Mouse (Mus musculus): ENCODE measurements around the gene Nup98. TPM values are rescaled to one million over a fixed set of nuclear protein-coding genes. Genes with fewer than 3 reads are reported as not detected.

Nup98 gene
- polyA plus RNA-seq, 1 experiment from 2014 or later: 34.8 TPM

DNA sequence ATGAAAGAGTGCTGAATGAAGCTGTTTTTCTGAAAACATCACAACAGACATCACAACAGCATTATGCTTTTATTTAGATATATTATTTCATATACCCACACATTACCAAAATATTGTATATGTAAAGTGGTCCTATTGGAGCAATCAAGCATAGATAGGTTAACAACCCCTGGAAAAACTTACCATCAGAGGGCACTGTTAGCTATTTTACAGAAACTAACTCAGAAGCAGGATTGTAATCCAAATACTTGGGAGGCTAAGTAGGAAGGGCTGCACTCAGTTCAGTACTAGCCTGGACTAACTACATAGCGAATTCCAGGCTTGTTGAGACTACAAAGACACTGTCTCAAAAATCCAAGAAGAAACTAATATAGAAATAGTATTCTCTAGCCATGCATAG, 17.6 kb downstream of the Nup98 start:
- 91% methylated on average over 1 of the region's 1 CpGs for WGBS
- peaks cover 60% of the 10 kb centered on the region for H3K36me3 ChIP-seq
- H3K4me3 ChIP-seq: no peak overlapping the region
- no peaks in the 10 kb centered on the region for H3K9me3 ChIP-seq
- H3K4me2 ChIP-seq (replicated peaks): no peak overlapping the region
- H3K27me3 ChIP-seq (replicated peaks): no peaks in the 10 kb centered on the region
- H3K27ac ChIP-seq: no peak overlapping the region
- no peak overlapping the region for H3K9ac ChIP-seq
- ATAC-seq (ENCODE audit: low FRiP score, low read depth): no peak
- no peaks in the 10 kb centered on the region for H3K4me1 ChIP-seq

DNA sequence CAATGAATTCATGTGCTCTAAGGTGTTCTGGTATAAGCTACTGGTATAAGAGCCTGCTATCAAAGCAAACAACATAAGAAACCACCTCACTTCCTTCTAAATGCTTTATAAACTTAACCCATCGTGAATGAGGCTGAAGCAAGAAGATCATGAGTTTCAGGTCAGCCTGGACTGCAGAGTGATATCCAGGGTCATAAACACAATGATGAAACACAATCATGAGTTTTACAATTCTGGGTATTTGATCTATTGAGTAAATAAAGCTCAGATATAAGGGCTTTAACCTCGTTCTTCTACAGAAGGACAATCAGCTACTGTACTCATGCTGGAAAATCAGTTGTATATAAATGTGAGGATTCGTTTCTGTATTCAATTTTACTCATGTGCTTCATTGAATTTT, 26.1 kb downstream of the Nup98 start:
- peaks cover 66% of the 10 kb centered on the region for H3K36me3 ChIP-seq

DNA sequence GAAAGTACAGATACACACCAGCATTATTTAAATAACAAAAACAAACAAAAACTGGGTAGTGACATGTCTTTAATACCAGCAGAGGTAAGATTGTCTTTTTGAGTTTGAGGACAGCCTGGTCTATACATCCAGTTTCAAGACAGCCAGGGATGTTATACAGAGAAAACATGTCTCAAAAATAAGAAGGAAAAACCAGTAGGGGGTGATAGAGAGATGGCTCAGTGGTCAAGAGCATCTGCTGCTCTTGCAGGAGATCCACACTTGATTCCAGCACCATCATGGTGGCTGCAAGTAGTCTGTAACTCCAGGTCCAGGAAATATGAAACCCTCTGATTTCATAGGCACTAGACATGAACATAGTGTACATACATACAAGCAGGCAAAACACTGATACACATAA, 39.7 kb downstream of the Nup98 start:
- no peaks in the 10 kb centered on the region for H3K27me3 ChIP-seq (replicated peaks)
- no peak overlapping the region for H3K4me2 ChIP-seq (replicated peaks)
- H3K9ac ChIP-seq: no peak overlapping the region
- no peak overlapping the region for H3K4me3 ChIP-seq
- H3K9me3 ChIP-seq: no peaks in the 10 kb centered on the region
- peaks cover 18% of the 10 kb centered on the region for H3K36me3 ChIP-seq
- no peak overlapping the region for H3K27ac ChIP-seq
- H3K4me1 ChIP-seq: no peaks in the 10 kb centered on the region
- ATAC-seq (ENCODE audit: low FRiP score, low read depth): no peak

More for the DNA sequence above, 26.1 kb downstream of the Nup98 start:
- Histone ChIP-seq H3K27me3 (replicated peaks) (no peaks in the 10 kb centered on the region), H3K4me3 (no peak overlapping the region), H3K4me1 (no peaks in the 10 kb centered on the region), H3K9me3 (no peaks in the 10 kb centered on the region), H3K9ac (no peak overlapping the region), H3K27ac (no peak overlapping the region), H3K4me2 (replicated peaks) (no peak overlapping the region)
- 91% methylated on average over 3 of the region's 3 CpGs for WGBS
- no peak for ATAC-seq (ENCODE audit: low FRiP score, low read depth)

DNA sequence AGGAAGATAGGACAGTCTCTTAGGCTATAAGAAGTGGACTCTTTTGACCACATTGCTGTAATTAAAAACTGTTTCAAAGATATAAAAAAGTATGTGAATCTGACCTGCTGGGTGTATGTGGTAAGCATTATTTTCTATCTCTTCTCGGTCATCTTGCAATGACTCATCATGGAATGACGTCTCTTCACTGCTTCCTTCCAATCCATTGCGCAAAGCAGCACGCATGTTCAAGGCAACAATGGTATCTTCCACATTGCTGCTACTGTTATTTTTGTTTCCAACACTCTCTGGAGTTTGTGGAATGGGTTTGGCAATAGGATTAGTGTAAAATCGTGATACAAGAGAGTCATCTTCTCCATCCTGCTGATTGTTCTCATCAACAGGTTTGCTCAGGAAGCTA, 56.3 kb downstream of the Nup98 start:
- Histone ChIP-seq H3K27me3 (replicated peaks) (no peaks in the 10 kb centered on the region), H3K36me3 (peaks cover 46% of the 10 kb centered on the region), H3K4me1 (no peaks in the 10 kb centered on the region), H3K9ac (no peak overlapping the region), H3K27ac (no peak overlapping the region), H3K4me2 (replicated peaks) (no peak overlapping the region), H3K9me3 (no peaks in the 10 kb centered on the region), H3K4me3 (no peak overlapping the region)
- 95% methylated on average over 5 of the region's 5 CpGs for WGBS
- no peak for ATAC-seq (ENCODE audit: low FRiP score, low read depth)

DNA sequence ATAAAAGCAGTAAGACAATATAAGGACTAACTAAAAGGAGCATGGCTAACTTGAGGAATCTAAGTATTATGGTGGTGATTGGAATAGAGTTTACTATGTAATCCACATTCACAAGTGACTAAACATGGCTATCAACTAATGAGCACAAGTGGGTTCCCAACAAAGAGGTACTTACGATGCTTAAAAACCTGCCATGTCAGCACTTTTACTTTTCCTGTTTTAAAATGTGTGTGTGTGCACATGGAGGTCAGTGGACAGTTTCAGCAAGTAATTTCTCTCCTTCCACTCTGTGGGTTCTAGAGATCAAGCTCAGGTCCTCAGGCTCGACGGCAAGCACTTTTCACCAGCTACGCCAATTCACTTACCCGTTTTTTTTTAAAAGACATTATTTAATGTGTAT, 72.1 kb downstream of the Nup98 start:
- no peak for ATAC-seq (ENCODE audit: low FRiP score, low read depth)
- 99% methylated on average over 5 of the region's 5 CpGs for WGBS

DNA sequence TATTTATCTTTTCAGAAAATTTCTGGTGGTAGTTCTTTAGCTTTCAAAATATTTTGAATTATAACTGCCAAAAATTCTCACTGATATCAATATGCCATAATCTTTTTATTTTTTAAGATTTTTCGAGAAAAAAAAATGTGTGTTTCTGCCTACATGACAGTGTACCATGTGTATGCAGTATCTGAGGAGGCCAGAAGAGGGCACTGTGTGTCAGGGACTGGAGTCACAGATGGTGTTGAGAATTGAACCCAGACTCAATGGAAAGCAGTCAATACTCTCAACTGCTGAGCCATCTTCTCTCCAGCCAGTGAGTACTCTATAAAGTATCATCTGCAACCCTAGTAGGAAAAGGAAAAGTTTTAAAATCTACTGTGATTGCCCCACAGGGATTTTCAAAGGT, 72.5 kb downstream of the Nup98 start:
- no peak overlapping the region for H3K4me2 ChIP-seq (replicated peaks)
- no peak for ATAC-seq (ENCODE audit: low FRiP score, low read depth)
- no peaks in the 10 kb centered on the region for H3K9me3 ChIP-seq
- H3K9ac ChIP-seq: no peak overlapping the region
- no peak overlapping the region for H3K4me3 ChIP-seq
- H3K4me1 ChIP-seq: no peaks in the 10 kb centered on the region
- H3K27me3 ChIP-seq (replicated peaks): no peaks in the 10 kb centered on the region
- H3K27ac ChIP-seq: no peak overlapping the region
- 89% methylated on average over 1 of the region's 1 CpGs for WGBS
- H3K36me3 ChIP-seq: peaks cover 80% of the 10 kb centered on the region

More for the DNA sequence above, 72.1 kb downstream of the Nup98 start:
- H3K9me3 ChIP-seq: no peaks in the 10 kb centered on the region
- no peak overlapping the region for H3K4me2 ChIP-seq (replicated peaks)
- no peaks in the 10 kb centered on the region for H3K27me3 ChIP-seq (replicated peaks)
- H3K4me3 ChIP-seq: no peak overlapping the region
- no peaks in the 10 kb centered on the region for H3K4me1 ChIP-seq
- H3K36me3 ChIP-seq: peaks cover 78% of the 10 kb centered on the region
- no peak overlapping the region for H3K27ac ChIP-seq
- no peak overlapping the region for H3K9ac ChIP-seq

DNA sequence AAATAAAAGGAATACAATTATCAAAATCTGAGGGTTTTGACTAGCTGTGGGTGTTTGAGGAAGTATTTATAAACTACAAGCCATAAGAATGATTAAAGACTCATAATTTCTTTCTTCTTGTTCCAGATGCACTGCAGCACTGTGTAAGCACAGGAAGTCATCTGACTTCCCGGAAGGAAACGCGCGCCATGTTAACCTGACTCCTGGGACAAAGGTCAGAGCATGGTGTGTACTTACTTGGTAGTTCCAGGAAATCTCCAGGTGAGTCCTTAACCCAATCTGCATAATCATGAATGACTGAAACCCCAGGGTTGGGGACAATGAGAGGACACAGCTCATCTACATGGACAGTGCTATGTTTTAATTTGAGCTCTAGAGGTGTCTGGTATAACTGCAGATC, 77.6 kb downstream of the Nup98 start:
- H3K4me1 ChIP-seq: no peaks in the 10 kb centered on the region
- no peak overlapping the region for H3K4me2 ChIP-seq (replicated peaks)
- H3K9me3 ChIP-seq: no peaks in the 10 kb centered on the region
- WGBS: 92% methylated on average over 4 of the region's 4 CpGs
- no peak overlapping the region for H3K4me3 ChIP-seq
- H3K36me3 ChIP-seq: peaks cover 76% of the 10 kb centered on the region
- no peak for ATAC-seq (ENCODE audit: low FRiP score, low read depth)
- no peaks in the 10 kb centered on the region for H3K27me3 ChIP-seq (replicated peaks)
- no peak overlapping the region for H3K9ac ChIP-seq
- no peak overlapping the region for H3K27ac ChIP-seq

DNA sequence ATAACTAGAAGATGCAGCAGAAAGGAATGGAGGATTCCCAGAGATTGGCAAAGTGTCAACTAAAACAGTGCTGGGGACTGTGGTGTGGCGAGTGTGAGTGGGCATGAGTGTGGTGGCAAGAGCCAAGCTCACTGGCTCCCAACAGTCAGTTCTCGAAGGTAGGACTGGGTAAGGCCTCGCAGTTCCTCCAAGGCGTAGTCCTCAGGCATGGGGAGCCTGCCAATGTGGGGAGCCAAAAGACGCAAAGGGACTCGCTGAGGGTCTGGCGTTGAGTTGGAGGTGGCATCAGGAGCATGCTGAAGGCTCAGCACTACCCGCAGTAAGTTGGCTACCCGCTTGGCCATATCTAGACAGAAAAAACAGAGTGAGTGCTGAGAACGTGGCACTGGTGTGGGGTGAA, 89.7 kb downstream of the Nup98 start:
- Histone ChIP-seq H3K27me3 (replicated peaks) (no peaks in the 10 kb centered on the region), H3K9ac (no peak overlapping the region), H3K4me3 (no peak overlapping the region), H3K36me3 (peaks cover 68% of the 10 kb centered on the region), H3K9me3 (no peaks in the 10 kb centered on the region), H3K4me1 (no peaks in the 10 kb centered on the region), H3K27ac (no peak overlapping the region), H3K4me2 (replicated peaks) (no peak overlapping the region)
- ATAC-seq (ENCODE audit: low FRiP score, low read depth): no peak
- WGBS: 97% methylated on average over 10 of the region's 10 CpGs

DNA sequence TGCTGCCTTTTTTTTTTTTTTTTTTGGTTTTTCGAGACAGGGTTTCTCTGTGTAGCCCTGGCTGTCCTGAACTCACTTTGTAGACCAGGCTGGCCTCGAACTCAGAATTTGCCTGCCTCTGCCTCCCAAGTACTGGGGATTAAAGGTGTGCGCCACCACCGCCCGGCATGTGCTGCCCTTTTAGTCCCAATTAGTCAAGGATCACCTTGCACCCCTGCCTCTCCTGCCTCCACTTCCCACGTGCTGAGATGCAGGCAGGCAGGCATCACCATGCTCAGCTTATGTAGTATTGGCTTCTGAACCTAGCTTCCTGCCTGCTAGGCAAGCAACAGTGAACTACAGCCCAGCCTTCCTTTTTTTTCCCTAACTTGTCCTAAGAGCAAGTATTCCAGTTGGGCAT, 92.6 kb downstream of the Nup98 start:
- no peak overlapping the region for H3K27ac ChIP-seq
- ATAC-seq (ENCODE audit: low FRiP score, low read depth): no peak
- H3K9me3 ChIP-seq: no peaks in the 10 kb centered on the region
- H3K27me3 ChIP-seq (replicated peaks): no peaks in the 10 kb centered on the region
- no peak overlapping the region for H3K9ac ChIP-seq
- no peaks in the 10 kb centered on the region for H3K4me1 ChIP-seq
- H3K4me2 ChIP-seq (replicated peaks): no peak overlapping the region
- WGBS: 86% methylated on average over 6 of the region's 6 CpGs
- H3K4me3 ChIP-seq: no peak overlapping the region
- H3K36me3 ChIP-seq: peaks cover 39% of the 10 kb centered on the region

DNA sequence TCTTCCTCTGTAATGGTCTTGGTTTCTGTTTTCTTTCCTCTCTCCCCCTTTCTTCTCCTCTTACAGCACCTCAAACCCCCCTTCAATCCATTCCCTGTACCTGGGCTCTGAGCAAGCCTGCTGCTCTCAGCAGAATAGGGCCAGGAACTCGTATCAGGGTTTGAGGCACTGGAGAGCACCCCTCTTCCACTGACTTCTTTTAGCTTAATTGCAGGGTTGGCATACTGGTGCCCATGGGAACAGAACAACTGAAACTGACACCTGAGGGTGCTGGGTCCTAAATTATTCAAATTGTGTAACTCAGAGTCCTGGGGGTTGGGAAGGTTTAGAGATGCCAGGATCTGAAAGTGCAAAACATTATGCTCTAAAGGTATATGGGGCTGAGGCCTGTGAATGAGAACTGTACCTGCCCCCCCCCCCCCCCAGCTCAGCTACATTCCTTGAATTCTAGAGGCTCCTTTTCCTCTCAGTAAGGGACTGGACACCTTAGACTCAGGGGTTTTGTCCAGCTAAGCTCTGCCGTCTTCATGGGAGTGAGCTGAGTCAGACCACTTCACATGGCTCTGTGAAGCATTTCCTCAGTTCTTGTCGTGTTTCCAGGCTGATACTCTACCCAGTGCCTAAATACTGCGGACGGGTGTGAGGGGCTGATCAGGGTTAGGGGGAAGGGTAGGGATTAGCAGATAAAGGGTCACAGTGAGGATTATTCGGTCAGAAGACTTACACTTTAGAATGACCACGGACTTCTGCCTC, 93.2 kb downstream of the Nup98 start, which contains the start of gene Chrna10:
Chrna10 (minus strand) TSS at position 250 of the 753 bp plus-strand sequence.
- 60% methylated on average over 7 of the region's 7 CpGs for WGBS
- no peak for ATAC-seq (ENCODE audit: low FRiP score, low read depth)

DNA sequence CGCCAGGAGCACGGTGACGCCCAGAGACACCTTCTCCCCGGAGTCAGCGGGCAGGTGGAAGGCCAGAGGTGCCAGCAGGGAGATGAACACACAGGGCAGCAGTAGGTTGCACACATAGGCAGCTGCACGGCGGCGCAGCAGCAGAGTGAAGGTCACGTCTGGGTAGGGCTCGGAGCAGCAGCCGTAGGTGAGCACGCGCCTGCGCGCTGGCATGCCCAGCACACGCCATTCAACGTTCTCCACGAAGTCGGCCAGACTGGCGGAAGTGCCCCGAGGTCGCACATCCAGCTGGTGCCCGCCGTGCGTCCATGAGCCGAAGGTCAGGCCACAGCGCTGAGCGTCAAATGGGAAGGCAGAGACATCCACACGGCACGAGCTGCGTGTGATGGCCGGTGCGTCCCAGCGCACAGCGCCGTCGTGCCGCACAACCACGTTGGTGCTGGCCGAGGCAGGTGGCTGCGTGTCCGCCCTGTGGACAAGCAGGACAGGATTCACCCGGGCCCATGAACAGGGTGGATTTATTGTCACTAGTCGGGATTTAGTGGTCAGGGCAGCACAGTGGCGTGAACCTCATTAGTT, 96.7 kb downstream of the Nup98 start:
- ATAC-seq (ENCODE audit: low FRiP score, low read depth): no peak
- 85% methylated on average over 45 of the region's 45 CpGs for WGBS
- Histone ChIP-seq H3K9ac (no peak overlapping the region), H3K36me3 (0 out of 2 replicates have a peak, but pooled peaks cover under 1% of the 10 kb centered on the region), H3K27ac (no peak overlapping the region), H3K9me3 (no peaks in the 10 kb centered on the region), H3K4me1 (no peaks in the 10 kb centered on the region), H3K4me3 (no peak overlapping the region), H3K4me2 (replicated peaks) (no peak overlapping the region), H3K27me3 (replicated peaks) (no peaks in the 10 kb centered on the region)

More for the DNA sequence above, 93.2 kb downstream of the Nup98 start, which contains the start of gene Chrna10:
- no peaks in the 10 kb centered on the region for H3K9me3 ChIP-seq
- H3K4me3 ChIP-seq: no peak within 1 kb of the TSS
- H3K36me3 ChIP-seq: peaks cover 33% of the 10 kb centered on the region
- no peaks in the 10 kb centered on the region for H3K4me1 ChIP-seq
- H3K4me2 ChIP-seq (replicated peaks): no peak within 1 kb of the TSS
- no peaks in the 10 kb centered on the region for H3K27me3 ChIP-seq (replicated peaks)
- H3K27ac ChIP-seq: no peak within 1 kb of the TSS
- no peak within 1 kb of the TSS for H3K9ac ChIP-seq

DNA sequence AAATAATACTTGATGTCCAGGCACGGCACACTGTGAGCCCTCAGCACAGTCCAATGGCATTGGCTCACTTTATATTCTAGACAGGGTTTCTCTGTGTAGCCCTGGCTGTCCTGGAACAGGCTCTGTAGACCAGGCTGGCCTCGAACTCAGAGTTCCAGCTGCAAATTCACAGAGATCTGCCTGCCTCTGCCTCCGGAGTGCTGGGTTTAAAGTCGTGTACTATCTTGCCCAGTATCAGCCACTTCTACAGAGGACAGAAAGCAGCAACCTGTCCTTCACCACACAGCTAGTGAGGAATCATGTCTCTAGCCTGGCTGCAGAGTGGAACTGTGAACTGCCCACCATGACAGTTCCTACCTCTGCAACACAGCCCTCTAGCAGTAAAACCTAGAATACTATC, 100.2 kb downstream of the Nup98 start:
- Histone ChIP-seq H3K27me3 (replicated peaks) (no peaks in the 10 kb centered on the region), H3K27ac (no peak overlapping the region), H3K4me1 (peaks cover 6% of the 10 kb centered on the region), H3K9me3 (no peaks in the 10 kb centered on the region), H3K4me3 (no peak overlapping the region), H3K4me2 (replicated peaks) (no peak overlapping the region), H3K9ac (no peak overlapping the region), H3K36me3 (no peaks in the 10 kb centered on the region)
- 86% methylated on average over 4 of the region's 4 CpGs for WGBS
- ATAC-seq (ENCODE audit: low FRiP score, low read depth): no peak

DNA sequence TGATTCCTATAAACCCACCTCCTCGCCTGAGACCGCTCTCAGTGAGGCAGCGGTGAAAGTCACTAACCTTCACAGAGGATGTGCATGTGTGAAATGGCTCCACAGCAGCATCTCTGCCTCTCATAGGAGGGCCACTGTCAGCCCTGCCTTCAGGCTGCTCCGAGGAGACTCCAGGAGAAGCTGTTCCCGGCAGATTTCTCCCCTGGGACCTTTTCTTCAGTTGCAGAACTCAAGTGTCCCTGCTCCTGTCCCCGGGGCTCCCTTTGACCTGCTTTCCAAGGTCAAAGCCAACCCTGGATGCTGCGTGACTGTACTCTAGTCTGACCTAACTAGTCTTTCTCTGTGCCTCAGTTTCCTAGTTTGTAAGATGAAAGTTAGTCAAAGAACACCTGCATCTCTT, 100.8 kb downstream of the Nup98 start, which contains the start of gene Art5:
Art5 (minus strand) TSS at position 319 of the 400 bp plus-strand sequence.
- 78% methylated on average over 7 of the region's 7 CpGs for WGBS

More for the DNA sequence above, 100.8 kb downstream of the Nup98 start, which contains the start of gene Art5:
- Histone ChIP-seq H3K27ac (no peak within 1 kb of the TSS), H3K9ac (no peak within 1 kb of the TSS), H3K27me3 (replicated peaks) (no peaks in the 10 kb centered on the region), H3K4me2 (replicated peaks) (no peak within 1 kb of the TSS), H3K9me3 (no peaks in the 10 kb centered on the region), H3K36me3 (no peaks in the 10 kb centered on the region), H3K4me1 (peaks cover 6% of the 10 kb centered on the region), H3K4me3 (no peak within 1 kb of the TSS)
- ATAC-seq (ENCODE audit: low FRiP score, low read depth): no peak

All from neural tube, embryonic 12.5 days (tissue).